Mouse (Mus musculus) heart, embryonic 14.5 days (tissue): ENCODE measurements at regions not wholly inside any gene's neighbourhood (a gene's known extent, or its start where the extent isn't known, plus 50 kb on each side); places are given as distances from the start of the nearest gene placed in this dataset.

Source experiments
- ATAC-seq: fragments of 200-750 bp; cut with Nextera tagmentation; 2 replicates; pipeline ENCODE4 v1.8.0; 2017; ENCODE audit warnings: low read depth, moderate TSS enrichment; ENCODE audit not compliant: insufficient number of reproducible peaks, insufficient read depth, low FRiP score
- H3K27ac ChIP-seq, 2 experiments: fragments of 200-500 bp in 1 of 2; fragments of 300-500 bp in 1 of 2; sonication (generic) in 1 of 2; replicated peaks in 1 of 2; 2 replicates each; pipeline ENCODE4 v1.5.1; 2012 to 2014; ENCODE audit warnings: low read depth in 2 of 2, low read length in 2 of 2, control low read depth in 1 of 2, mild to moderate bottlenecking in 1 of 2, mixed read lengths in 1 of 2; ENCODE audit not compliant: control insufficient read depth in 1 of 2, insufficient read depth in 1 of 2
- H3K27me3 ChIP-seq: fragments of 300-500 bp; sonication (generic); 2 replicates; pipeline ENCODE4 v1.6.1; 2014; ENCODE audit warnings: mild to moderate bottlenecking, low read length, control low read depth; ENCODE audit not compliant: control insufficient read depth, insufficient read depth
- H3K36me3 ChIP-seq: fragments of 300-500 bp; sonication (generic); 2 replicates; pipeline ENCODE4 v1.6.1; 2014; ENCODE audit warnings: mild to moderate bottlenecking, control low read depth, low read length, mixed read lengths; ENCODE audit not compliant: control insufficient read depth, insufficient read depth
- H3K4me1 ChIP-seq, 2 experiments: fragments of 200-500 bp in 1 of 2; fragments of 300-500 bp in 1 of 2; sonication (generic) in 1 of 2; 2 replicates each; pipeline ENCODE4 v1.6.1; 2012 to 2014; ENCODE audit warnings: low read length in 2 of 2, control low read depth in 1 of 2, mixed read lengths in 1 of 2; ENCODE audit not compliant: control insufficient read depth in 2 of 2, insufficient read depth in 2 of 2
- H3K4me2 ChIP-seq: fragments of 300-500 bp; sonication (generic); 2 replicates; pipeline ENCODE4 v1.6.1; 2014; ENCODE audit warnings: mild to moderate bottlenecking, low read length
- H3K4me3 ChIP-seq, 2 experiments: fragments of 200-500 bp in 1 of 2; fragments of 300-500 bp in 1 of 2; sonication (generic) in 1 of 2; 2 replicates each; pipeline ENCODE4 v1.5.1; 2012 to 2014; ENCODE audit warnings: low read length in 2 of 2, mild to moderate bottlenecking in 2 of 2, control low read depth in 1 of 2, low read depth in 1 of 2, moderate library complexity in 1 of 2; ENCODE audit not compliant: control insufficient read depth in 1 of 2, insufficient read depth in 1 of 2
- H3K9ac ChIP-seq: fragments of 300-500 bp; sonication (generic); 2 replicates; pipeline ENCODE4 v1.6.1; 2014; ENCODE audit warnings: mild to moderate bottlenecking, low read length
- H3K9me3 ChIP-seq: fragments of 300-500 bp; sonication (generic); 2 replicates; pipeline ENCODE4 v1.6.1; 2016; ENCODE audit warnings: low read length, control low read depth; ENCODE audit not compliant: control insufficient read depth
- WGBS: fragments of 180-500 bp; shearing (Covaris S2); extraction: QIAGEN DNeasy Blood & Tissue Kit; methylation state at CpG from one replicate; pipeline ENCODE4 v1.1.7; 2014; 5-methylcytosine and 5-hydroxymethylcytosine counted together

- H3K9me3 ChIP-seq: peaks cover 4% of the 10 kb centered on the region; the same call in 1 of the 2 replicates
- ATAC-seq: no peak
- 74% methylated on average over 4 of the region's 4 CpGs for WGBS
- H3K4me1 ChIP-seq: no peaks in the 10 kb centered on the region
- H3K27me3 ChIP-seq: no peaks in the 10 kb centered on the region
- no peak overlapping the region for H3K4me2 ChIP-seq
- no peak overlapping the region for H3K4me3 ChIP-seq
- no peak overlapping the region for H3K9ac ChIP-seq
- no peaks in the 10 kb centered on the region for H3K36me3 ChIP-seq
- no peak overlapping the region for H3K27ac ChIP-seq
Observed at GRCm38 (mm10) chr10:99610890-99611289, 148.6 kb downstream of the Csl start.

GRCm38 (mm10) chr10:99614392-99615249 lies 144.8 kb downstream of the Csl start:
- H3K4me2 ChIP-seq: no peak overlapping the region
- H3K36me3 ChIP-seq: no peaks in the 10 kb centered on the region
- peaks cover 4% of the 10 kb centered on the region; the same call in 1 of the 2 replicates for H3K9me3 ChIP-seq
- H3K9ac ChIP-seq: no peak overlapping the region
- H3K4me3 ChIP-seq: no peak overlapping the region
- WGBS: 48% methylated on average over 7 of the region's 7 CpGs
- H3K4me1 ChIP-seq: no peaks in the 10 kb centered on the region
- no peaks in the 10 kb centered on the region for H3K27me3 ChIP-seq
- no peak overlapping the region for H3K27ac ChIP-seq
- ATAC-seq: no peak

- no peak overlapping the region for H3K27ac ChIP-seq
- no peak overlapping the region for H3K4me3 ChIP-seq
- H3K9ac ChIP-seq: no peak overlapping the region
- H3K9me3 ChIP-seq: peaks cover 4% of the 10 kb centered on the region; the same call in 1 of the 2 replicates
- no peaks in the 10 kb centered on the region for H3K36me3 ChIP-seq
- no peaks in the 10 kb centered on the region for H3K27me3 ChIP-seq
- no peak overlapping the region for H3K4me2 ChIP-seq
- WGBS: 81% methylated on average over 8 of the region's 8 CpGs
- no peak for ATAC-seq
- H3K4me1 ChIP-seq: no peaks in the 10 kb centered on the region
Observed at GRCm38 (mm10) chr10:99615371-99615770, 144.1 kb downstream of the Csl start.

GRCm38 (mm10) chr10:99615779-99616178 lies 143.7 kb downstream of the Csl start:
- Histone ChIP-seq H3K9me3 (peaks cover 4% of the 10 kb centered on the region; the same call in 1 of the 2 replicates), H3K36me3 (no peaks in the 10 kb centered on the region), H3K4me2 (no peak overlapping the region), H3K27me3 (no peaks in the 10 kb centered on the region), H3K27ac (no peak overlapping the region), H3K4me3 (no peak overlapping the region), H3K9ac (no peak overlapping the region), H3K4me1 (no peaks in the 10 kb centered on the region)
- 10% methylated on average over 6 of the region's 6 CpGs for WGBS
- no peak for ATAC-seq

GRCm38 (mm10) chr10:99617623-99618022 lies 141.8 kb downstream of the Csl start:
- Histone ChIP-seq H3K36me3 (no peaks in the 10 kb centered on the region), H3K4me3 (no peak overlapping the region), H3K4me2 (no peak overlapping the region), H3K27ac (no peak overlapping the region), H3K9me3 (peaks cover 4% of the 10 kb centered on the region; the same call in 1 of the 2 replicates), H3K9ac (no peak overlapping the region), H3K4me1 (no peaks in the 10 kb centered on the region), H3K27me3 (no peaks in the 10 kb centered on the region)
- WGBS: 71% methylated on average over 3 of the region's 3 CpGs
- ATAC-seq: no peak

GRCm38 (mm10) chr10:99619421-99620151 lies 139.9 kb downstream of the Csl start:
- no peak overlapping the region for H3K4me3 ChIP-seq
- H3K4me1 ChIP-seq: no peaks in the 10 kb centered on the region
- WGBS: 45% methylated on average over 18 of the region's 18 CpGs
- no peak overlapping the region for H3K9ac ChIP-seq
- no peak overlapping the region for H3K4me2 ChIP-seq
- no peak overlapping the region for H3K27ac ChIP-seq
- no peaks in the 10 kb centered on the region for H3K27me3 ChIP-seq
- no peaks in the 10 kb centered on the region for H3K36me3 ChIP-seq
- ATAC-seq: no peak
- no peaks in the 10 kb centered on the region for H3K9me3 ChIP-seq

GRCm38 (mm10) chr10:99620489-99620888 lies 139.0 kb downstream of the Csl start:
- no peak overlapping the region for H3K9ac ChIP-seq
- no peaks in the 10 kb centered on the region for H3K4me1 ChIP-seq
- H3K4me3 ChIP-seq: no peak overlapping the region
- H3K27ac ChIP-seq: no peak overlapping the region
- H3K9me3 ChIP-seq: no peaks in the 10 kb centered on the region
- H3K36me3 ChIP-seq: no peaks in the 10 kb centered on the region
- ATAC-seq: no peak
- 87% methylated on average over 7 of the region's 7 CpGs for WGBS
- H3K27me3 ChIP-seq: no peaks in the 10 kb centered on the region
- H3K4me2 ChIP-seq: no peak overlapping the region
